Mouse (Mus musculus) MEL (cell line): ENCODE data around the gene Sbds. TPM values are rescaled to one million over a fixed set of nuclear protein-coding genes. Genes with fewer than 3 reads are reported as not detected.

Experiments used
- DNase-seq: peaks from one replicate; pipeline ENCODE4 v3.0.0; 2011; ENCODE audit warnings: low read depth, low spot score
- H3K27ac ChIP-seq: 2 replicates; pipeline ENCODE4 v1.5.1; 2012; ENCODE audit warnings: low read depth, mild to moderate bottlenecking, control low read depth, low read length, moderate library complexity; ENCODE audit not compliant: control insufficient read depth
- H3K27me3 ChIP-seq, 2 experiments: fragments of 150-350 bp in 1 of 2; sonication (generic) in 1 of 2; 2 replicates each; pipeline ENCODE4 v1.6.1; 2012; ENCODE audit warnings: low read length in 2 of 2, mild to moderate bottlenecking in 2 of 2, improper control_type of control experiment in 1 of 2, moderate library complexity in 1 of 2; ENCODE audit not compliant: insufficient read depth in 2 of 2, control insufficient read depth in 1 of 2
- H3K36me3 ChIP-seq, 2 experiments: 2 replicates each; pipeline ENCODE4 v1.6.1; 2012 to 2014; ENCODE audit warnings: low read length in 2 of 2, improper control_type of control experiment in 1 of 2, inconsistent platforms in 1 of 2, mild to moderate bottlenecking in 1 of 2; ENCODE audit not compliant: insufficient read depth in 2 of 2, control insufficient read depth in 1 of 2
- H3K4me1 ChIP-seq, 2 experiments: fragments of 150-350 bp in 1 of 2; sonication (generic) in 1 of 2; 2 replicates each; pipeline ENCODE4 v1.6.1; 2012; ENCODE audit warnings: low read length in 2 of 2, improper control_type of control experiment in 1 of 2, mild to moderate bottlenecking in 1 of 2; ENCODE audit not compliant: insufficient read depth in 2 of 2, control insufficient read depth in 1 of 2
- H3K4me3 ChIP-seq, 2 experiments: fragments of 150-350 bp in 1 of 2; sonication (generic) in 1 of 2; 2 replicates each; pipeline ENCODE4 v1.5.1; 2012; ENCODE audit warnings: low read depth in 2 of 2, low read length in 2 of 2, mild to moderate bottlenecking in 2 of 2, moderate library complexity in 2 of 2, control low read depth in 1 of 2, improper control_type of control experiment in 1 of 2; ENCODE audit not compliant: control insufficient read depth in 1 of 2, insufficient read depth in 1 of 2
- H3K79me2 ChIP-seq: 2 replicates; pipeline ENCODE4 v1.6.1; 2012; ENCODE audit warnings: mild to moderate bottlenecking, low read length, moderate library complexity; ENCODE audit not compliant: control insufficient read depth, poor library complexity, insufficient read depth
- H3K9ac ChIP-seq: 2 replicates; pipeline ENCODE4 v1.6.1; 2012; ENCODE audit warnings: low read depth, mild to moderate bottlenecking, control low read depth, low read length, moderate library complexity; ENCODE audit not compliant: control insufficient read depth, poor library complexity, severe bottlenecking
- H3K9me3 ChIP-seq: fragments of 150-350 bp; sonication (generic); replicated peaks from 2 replicates; pipeline ENCODE4 v1.6.1; 2012; ENCODE audit warnings: mild to moderate bottlenecking, low read length, improper control_type of control experiment, moderate library complexity; ENCODE audit not compliant: insufficient read depth
- BHLHE40 ChIP-seq: IDR thresholded peaks from 2 replicates; pipeline ENCODE4 v1.6.1; 2012; ENCODE audit warnings: low read depth, mild to moderate bottlenecking, inconsistent platforms, low read length, improper control_type of control experiment, borderline replicate concordance
- CHD1 ChIP-seq: IDR thresholded peaks from 2 replicates; pipeline ENCODE4 v1.6.1; 2012; ENCODE audit warnings: low read depth, mild to moderate bottlenecking, inconsistent platforms, low read length, improper control_type of control experiment
- CHD2 ChIP-seq: IDR thresholded peaks from 2 replicates; pipeline ENCODE4 v1.6.1; 2011; ENCODE audit warnings: low read length, improper control_type of control experiment
- CTCF ChIP-seq, 3 experiments: IDR thresholded peaks in 2 of 3; conservative IDR thresholded peaks in 1 of 3; 2 replicates each; pipeline ENCODE4 v1.5.1; 2011 to 2012; ENCODE audit warnings: low read length in 3 of 3, low read depth in 2 of 3, mild to moderate bottlenecking in 2 of 3, improper control_type of control experiment in 1 of 3, inconsistent platforms in 1 of 3, mixed read lengths in 1 of 3, moderate library complexity in 1 of 3; ENCODE audit not compliant: control insufficient read depth in 1 of 3, insufficient read depth in 1 of 3, poor library complexity in 1 of 3, severe bottlenecking in 1 of 3
- EP300 ChIP-seq, 2 experiments: IDR thresholded peaks; 2 replicates each; pipeline ENCODE4 v1.6.1; 2011; ENCODE audit warnings: improper control_type of control experiment in 2 of 2, low read length in 2 of 2, low read depth in 1 of 2, mild to moderate bottlenecking in 1 of 2
- GABPA ChIP-seq: IDR thresholded peaks from 2 replicates; pipeline ENCODE4 v1.6.1; 2012; ENCODE audit warnings: low read depth, mild to moderate bottlenecking, inconsistent platforms, low read length, improper control_type of control experiment, moderate library complexity
- GATA1 ChIP-seq: IDR thresholded peaks from 2 replicates; pipeline ENCODE4 v1.6.1; 2011; ENCODE audit warnings: low read depth, low read length, improper control_type of control experiment
- MAX ChIP-seq: IDR thresholded peaks from 2 replicates; pipeline ENCODE4 v1.6.1; 2011; ENCODE audit warnings: low read length, improper control_type of control experiment
- MEF2A ChIP-seq: IDR thresholded peaks from 2 replicates; pipeline ENCODE4 v1.6.1; 2014; ENCODE audit warnings: low read depth, mild to moderate bottlenecking, inconsistent platforms, low read length, improper control_type of control experiment; ENCODE audit not compliant: poor library complexity, insufficient replicate concordance, severe bottlenecking; ENCODE audit errors: extremely low read depth
- MYB ChIP-seq: IDR thresholded peaks from 2 replicates; pipeline ENCODE4 v1.6.1; 2011; ENCODE audit warnings: mild to moderate bottlenecking, low read depth, low read length, improper control_type of control experiment
- MYC ChIP-seq: IDR thresholded peaks from 2 replicates; pipeline ENCODE4 v1.6.1; 2011; ENCODE audit warnings: low read depth, mild to moderate bottlenecking, low read length, improper control_type of control experiment, moderate library complexity
- NELFE ChIP-seq: IDR thresholded peaks from 2 replicates; pipeline ENCODE4 v1.6.1; 2011; ENCODE audit warnings: low read depth, low read length, improper control_type of control experiment
- POLR2A ChIP-seq, 2 experiments: IDR thresholded peaks; 2 replicates each; pipeline ENCODE4 v1.6.1; 2011 to 2012; ENCODE audit warnings: low read length in 2 of 2, mild to moderate bottlenecking in 2 of 2, control low read depth in 1 of 2, improper control_type of control experiment in 1 of 2, low read depth in 1 of 2, moderate library complexity in 1 of 2; ENCODE audit not compliant: control insufficient read depth in 1 of 2, insufficient read depth in 1 of 2, poor library complexity in 1 of 2
- POLR2AphosphoS2 ChIP-seq: IDR thresholded peaks from 2 replicates; pipeline ENCODE4 v1.6.1; 2011; ENCODE audit warnings: low read length, improper control_type of control experiment
- POLR2AphosphoS5 ChIP-seq: IDR thresholded peaks from 2 replicates; pipeline ENCODE4 v1.6.1; 2012; ENCODE audit warnings: low read depth, borderline replicate concordance, mild to moderate bottlenecking, inconsistent platforms, low read length, moderate library complexity, mixed read lengths
- RAD21 ChIP-seq: IDR thresholded peaks from 2 replicates; pipeline ENCODE4 v1.6.1; 2011; ENCODE audit warnings: mild to moderate bottlenecking, low read depth, low read length, improper control_type of control experiment
- TAL1 ChIP-seq: IDR thresholded peaks from 2 replicates; pipeline ENCODE4 v1.6.1; 2012; ENCODE audit warnings: mild to moderate bottlenecking, inconsistent platforms, low read length, moderate library complexity, mixed read lengths
- UBTF ChIP-seq: IDR thresholded peaks from 2 replicates; pipeline ENCODE4 v1.6.1; 2012; ENCODE audit warnings: low read depth, mild to moderate bottlenecking, inconsistent platforms, low read length, improper control_type of control experiment, moderate library complexity, borderline replicate concordance; ENCODE audit not compliant: insufficient read depth
- USF1 ChIP-seq: IDR thresholded peaks from 2 replicates; pipeline ENCODE4 v1.6.1; 2014; ENCODE audit warnings: low read depth, mild to moderate bottlenecking, inconsistent platforms, low read length, improper control_type of control experiment, moderate library complexity
- ZKSCAN1 ChIP-seq: IDR thresholded peaks from 2 replicates; pipeline ENCODE4 v1.6.1; 2012; ENCODE audit warnings: low read depth, mild to moderate bottlenecking, inconsistent platforms, low read length, improper control_type of control experiment, moderate library complexity
- ZMIZ1 ChIP-seq: IDR thresholded peaks from 2 replicates; pipeline ENCODE4 v1.6.1; 2012; ENCODE audit warnings: low read depth, mild to moderate bottlenecking, inconsistent platforms, low read length, improper control_type of control experiment, moderate library complexity
- ZNF384 ChIP-seq: IDR thresholded peaks from 2 replicates; pipeline ENCODE4 v1.6.1; 2012; ENCODE audit warnings: low read depth, mild to moderate bottlenecking, inconsistent platforms, low read length, improper control_type of control experiment
- polyA plus RNA-seq, 2 experiments: library from polyadenylated mRNA; stranded (reverse) in 1 of 2; unstranded in 1 of 2; fragments of >175 nt in 1 of 2; fragments of >200 nt in 1 of 2; gene quantifications; 2 replicates each; pipeline versions ENCODE4 v1.2.1 to v1.2.4; 2012; ENCODE audit warnings: low replicate concordance in 2 of 2, low read depth in 1 of 2; ENCODE audit not compliant: insufficient read length in 2 of 2, insufficient read depth in 1 of 2, missing spikeins in 1 of 2
- total RNA-seq: library from RNA; depleted of rRNA; stranded (reverse); fragments of 300-350 nt; gene quantifications from 2 replicates; pipeline ENCODE4 v1.2.3, GENCODE M21; 2012

Gene Sbds
- total and polyA plus RNA-seq, 3 experiments, result 74.7 to 88.1 TPM; not detected in 1

GRCm38 (mm10) chr5:130247823-130248222 lies 7.5 kb downstream of the Sbds start:
- H3K27me3 ChIP-seq, result no peaks in the 10 kb centered on the region
- H3K4me3 ChIP-seq, result no peak overlapping the region
- no peak overlapping the region for H3K9ac ChIP-seq
- no peak for DNase-seq
- no peak overlapping the region for H3K27ac ChIP-seq
- H3K79me2 ChIP-seq, result peaks cover 9% of the 10 kb centered on the region; the same call in 1 of the 2 replicates
- no peak for TF ChIP-seq MAX
- TF ChIP-seq NELFE, result no peak
- no peak for TF ChIP-seq EP300 (IDR thresholded peaks at IDR 0.05; ENCODE audit: low read depth in 1 of 2, low read length in 2 of 2)
- TF ChIP-seq USF1, result no peak
- TF ChIP-seq MEF2A, result no peak
- no peak for TF ChIP-seq GABPA
- TF ChIP-seq MYB, result no peak
- no peak for TF ChIP-seq CHD1
- no peak for TF ChIP-seq ZNF384
- peaks cover 0 to 23% of the 10 kb centered on the region in 2 experiments; a peak in 2 of 4 replicates for H3K36me3 ChIP-seq
- H3K4me1 ChIP-seq, result no peaks in the 10 kb centered on the region
- H3K9me3 ChIP-seq, result no peaks in the 10 kb centered on the region

GRCm38 (mm10) chr5:130241426-130241825 lies 13.9 kb downstream of the Sbds start:
- Histone ChIP-seq H3K36me3 (peaks cover 0 to 18% of the 10 kb centered on the region in 2 experiments; a peak in 2 of 4 replicates), H3K79me2 (no peaks in the 10 kb centered on the region), H3K27me3 (no peaks in the 10 kb centered on the region), H3K9me3 (no peaks in the 10 kb centered on the region), H3K9ac (no peak overlapping the region), H3K27ac (no peak overlapping the region), H3K4me1 (no peaks in the 10 kb centered on the region), H3K4me3 (no peak overlapping the region)
- TF ChIP-seq CTCF (IDR thresholded peaks at IDR 0.05 in 2 of 3, conservative IDR thresholded peaks at IDR 0.05 in 1 of 3; ENCODE audit: control insufficient read depth in 1 of 3, insufficient read depth in 1 of 3, low read depth in 2 of 3, low read length in 3 of 3, poor library complexity in 1 of 3, severe bottlenecking in 1 of 3), result no peak
- TF ChIP-seq MYB, result no peak
- TF ChIP-seq EP300 (IDR thresholded peaks at IDR 0.05; ENCODE audit: low read depth in 1 of 2, low read length in 2 of 2), result no peak
- no peak for TF ChIP-seq UBTF
- TF ChIP-seq POLR2AphosphoS5, result no peak
- no peak for TF ChIP-seq USF1
- no peak for TF ChIP-seq GATA1
- no peak for TF ChIP-seq BHLHE40
- no peak for TF ChIP-seq POLR2A (IDR thresholded peaks at IDR 0.05; ENCODE audit: control insufficient read depth in 1 of 2, insufficient read depth in 1 of 2, low read depth in 1 of 2, low read length in 2 of 2, poor library complexity in 1 of 2)
- TF ChIP-seq MEF2A, result no peak
- TF ChIP-seq MYC, result no peak
- TF ChIP-seq POLR2AphosphoS2, result no peak
- TF ChIP-seq RAD21, result no peak
- TF ChIP-seq CHD2, result no peak
- TF ChIP-seq ZMIZ1, result no peak
- no peak for TF ChIP-seq ZKSCAN1
- TF ChIP-seq TAL1, result no peak
- DNase-seq, result no peak
